Mouse (Mus musculus): ENCODE data around the gene Smad1. TPM values are rescaled to one million over a fixed set of nuclear protein-coding genes. Genes with fewer than 3 reads are reported as not detected.

Gene Smad1
- polyA plus RNA-seq, 2 experiments from 2014 or later = 8.3 to 10.8 TPM

- ATAC-seq = no peak
Observed at GRCm38 (mm10) chr8:79351916-79352315, 47.4 kb downstream of the Smad1 start.

GRCm38 (mm10) chr8:79350805-79351204, 48.5 kb downstream of the Smad1 start:
- ATAC-seq = no peak

GRCm38 (mm10) chr8:79350094-79350593, 49.2 kb downstream of the Smad1 start:
- no peak for ATAC-seq

GRCm38 (mm10) chr8:79346414-79346813, 52.9 kb downstream of the Smad1 start:
- ATAC-seq = no peak

- no peak for ATAC-seq
Observed at GRCm38 (mm10) chr8:79345856-79346255, 53.5 kb downstream of the Smad1 start.

GRCm38 (mm10) chr8:79341236-79341635, 58.1 kb downstream of the Smad1 start:
- ATAC-seq = no peak

GRCm38 (mm10) chr8:79339555-79339954, 59.8 kb downstream of the Smad1 start:
- peak; percentile 41 for ATAC-seq

GRCm38 (mm10) chr8:79338619-79339018, 60.7 kb downstream of the Smad1 start:
- ATAC-seq = no peak

GRCm38 (mm10) chr8:79332109-79332900, 67.0 kb downstream of the Smad1 start:
- ATAC-seq = no peak

- ATAC-seq = no peak
Observed at GRCm38 (mm10) chr8:79331571-79331970, 67.7 kb downstream of the Smad1 start.

GRCm38 (mm10) chr8:79331017-79331416, 68.3 kb downstream of the Smad1 start:
- no peak for ATAC-seq

- ATAC-seq = no peak
Observed at GRCm38 (mm10) chr8:79329735-79330134, 69.6 kb downstream of the Smad1 start.

- no peak for ATAC-seq
Observed at GRCm38 (mm10) chr8:79329182-79329581, 70.1 kb downstream of the Smad1 start.

- no peak for ATAC-seq
Observed at GRCm38 (mm10) chr8:79325510-79325909, 73.8 kb downstream of the Smad1 start.

- no peak for ATAC-seq
Observed at GRCm38 (mm10) chr8:79324928-79325327, 74.4 kb downstream of the Smad1 start.

- no peak for ATAC-seq
Observed at GRCm38 (mm10) chr8:79324036-79324435, 75.3 kb downstream of the Smad1 start.

- ATAC-seq = no peak
Observed at GRCm38 (mm10) chr8:79323121-79323520, 76.2 kb downstream of the Smad1 start.

- ATAC-seq = no peak
Observed at GRCm38 (mm10) chr8:79310801-79311200, 88.5 kb downstream of the Smad1 start.

GRCm38 (mm10) chr8:79305941-79306340, 93.4 kb downstream of the Smad1 start:
- no peak for ATAC-seq

GRCm38 (mm10) chr8:79301548-79301947, 97.8 kb downstream of the Smad1 start:
- no peak for ATAC-seq

- ATAC-seq = no peak
Observed at GRCm38 (mm10) chr8:79299704-79300103, 99.6 kb downstream of the Smad1 start.

- ATAC-seq = no peak
Observed at GRCm38 (mm10) chr8:79297763-79298162, 101.6 kb downstream of the Smad1 start.

- ATAC-seq = no peak
Observed at GRCm38 (mm10) chr8:79295276-79296105, 103.8 kb downstream of the Smad1 start.
